Mouse (Mus musculus) spleen, adult 2 months (tissue): ENCODE data around the gene Cpt1b.

Source experiments
- CTCF ChIP-seq: fragments of 200-500 bp; IDR thresholded peaks from 2 replicates; pipeline ENCODE4 v1.5.1; 2011; ENCODE audit warnings: mild to moderate bottlenecking, inconsistent platforms; ENCODE audit not compliant: insufficient read depth, insufficient read length, insufficient replicate concordance; ENCODE audit errors: extremely low read depth
- POLR2A ChIP-seq: fragments of 200-500 bp; IDR thresholded peaks from 2 replicates; pipeline ENCODE4 v1.6.1; 2011; ENCODE audit warnings: low read depth, low read length, inconsistent platforms

- no peak for TF ChIP-seq CTCF
- no peak for TF ChIP-seq POLR2A
Measured at GRCm38 (mm10) chr15:89460298-89460697, 34.6 kb upstream of the Cpt1b start.
